Mouse (Mus musculus) liver, adult 2 months (tissue): Measurements from ENCODE around the gene Lgals12. TPM values are rescaled to one million over a fixed set of nuclear protein-coding genes. Genes with fewer than 3 reads are reported as not detected.

Experiments used
- DNase-seq: peaks from one replicate; pipeline ENCODE4 v3.0.0-alpha.2; 2011; ENCODE audit warnings: low read depth, low spot score; ENCODE audit errors: extremely low read depth
- H3K27ac ChIP-seq: fragments of 200-500 bp; replicated peaks from 2 replicates; pipeline ENCODE4 v1.5.1; 2012; ENCODE audit warnings: low read depth, mild to moderate bottlenecking, control low read depth, inconsistent platforms, low read length; ENCODE audit not compliant: insufficient read depth
- H3K27me3 ChIP-seq: fragments of 200-500 bp; 2 replicates; pipeline ENCODE4 v1.6.1; 2012; ENCODE audit warnings: mild to moderate bottlenecking, moderate library complexity, low read length, inconsistent platforms; ENCODE audit not compliant: control insufficient read depth, insufficient read depth
- H3K36me3 ChIP-seq: fragments of 200-500 bp; 2 replicates; pipeline ENCODE4 v1.6.1; 2012; ENCODE audit warnings: low read length, inconsistent platforms; ENCODE audit not compliant: control insufficient read depth, insufficient read depth
- H3K4me1 ChIP-seq: fragments of 200-500 bp; 2 replicates; pipeline ENCODE4 v1.6.1; 2011; ENCODE audit warnings: low read length; ENCODE audit not compliant: control insufficient read depth, insufficient read depth
- H3K4me3 ChIP-seq: fragments of 200-500 bp; 2 replicates; pipeline ENCODE4 v1.5.1; 2011; ENCODE audit warnings: low read depth, mild to moderate bottlenecking, control low read depth, low read length, moderate library complexity; ENCODE audit not compliant: insufficient read depth
- H3K79me2 ChIP-seq: fragments of 200-500 bp; 2 replicates; pipeline ENCODE4 v1.6.1; 2012; ENCODE audit warnings: inconsistent platforms, mild to moderate bottlenecking, low read length, moderate library complexity; ENCODE audit not compliant: control insufficient read depth, insufficient read depth
- H3K9ac ChIP-seq: fragments of 200-500 bp; 2 replicates; pipeline ENCODE4 v1.6.1; 2012; ENCODE audit warnings: low read depth, mild to moderate bottlenecking, control low read depth, inconsistent platforms, low read length
- CTCF ChIP-seq: fragments of 200-500 bp; IDR thresholded peaks from 2 replicates; pipeline ENCODE4 v1.5.1; 2011; ENCODE audit warnings: low read depth, low read length, control low read depth
- POLR2A ChIP-seq: fragments of 200-500 bp; IDR thresholded peaks from 2 replicates; pipeline ENCODE4 v1.6.1; 2011; ENCODE audit warnings: low read length, control low read depth; ENCODE audit not compliant: insufficient read depth; ENCODE audit errors: extremely low read depth
- WGBS: fragments of 180-500 bp; shearing (Covaris S2); methylation state at CpG from one replicate; pipeline ENCODE4 v1.1.7; 2018; 5-methylcytosine and 5-hydroxymethylcytosine counted together
- polyA plus RNA-seq: library from polyadenylated mRNA; depleted of rRNA; stranded (reverse); fragments of >200 nt; gene quantifications from 2 replicates; pipeline ENCODE4 v1.2.3, GENCODE M21; 2012
- total RNA-seq: library from RNA; depleted of rRNA; stranded (reverse); fragments of >200 nt; gene quantifications from 2 replicates; pipeline ENCODE4 v1.2.3, GENCODE M21; 2014

Gene Lgals12
- total and polyA plus RNA-seq, 2 experiments: not detected

- H3K9ac ChIP-seq: no peak overlapping the region
- WGBS: 20% methylated on average over 15 of the region's 15 CpGs
- no peaks in the 10 kb centered on the region for H3K79me2 ChIP-seq
- no peak for DNase-seq
- no peak overlapping the region for H3K4me3 ChIP-seq
- H3K27me3 ChIP-seq: no peaks in the 10 kb centered on the region
- H3K36me3 ChIP-seq: no peaks in the 10 kb centered on the region
- no peak for TF ChIP-seq CTCF
- no peak for TF ChIP-seq POLR2A
- no peaks in the 10 kb centered on the region for H3K4me1 ChIP-seq
- H3K27ac ChIP-seq: no peak overlapping the region
These were observed 836 bp downstream of the Lgals12 start for GRCm38 (mm10) chr19:7605930-7606783.

DNA sequence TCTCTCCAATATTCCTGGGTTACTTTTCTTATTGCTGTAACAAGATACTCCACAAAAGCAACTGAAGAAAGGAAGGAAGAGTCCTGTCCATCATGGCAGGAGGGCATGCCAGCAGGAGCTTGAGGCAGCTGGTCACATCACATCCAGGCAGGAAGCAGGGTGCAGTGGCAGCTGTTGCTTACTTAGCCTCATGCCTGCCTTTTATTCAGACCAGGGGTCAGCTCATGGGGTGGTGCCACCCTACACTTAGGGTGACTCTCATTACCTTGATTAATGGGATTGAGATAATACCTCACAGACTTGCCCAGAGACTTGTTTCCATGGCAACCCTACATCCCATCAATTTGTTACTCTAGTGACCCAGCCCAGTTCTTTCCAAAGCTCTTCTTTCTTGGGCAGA is 2.0 kb downstream of the Lgals12 start:
- no peak overlapping the region for H3K9ac ChIP-seq
- no peak overlapping the region for H3K4me3 ChIP-seq
- no peaks in the 10 kb centered on the region for H3K27me3 ChIP-seq
- H3K36me3 ChIP-seq: no peaks in the 10 kb centered on the region
- TF ChIP-seq POLR2A (no peak), CTCF (no peak)
- no peak for DNase-seq
- no peaks in the 10 kb centered on the region for H3K79me2 ChIP-seq
- no peak overlapping the region for H3K27ac ChIP-seq
- H3K4me1 ChIP-seq: no peaks in the 10 kb centered on the region

GRCm38 (mm10) chr19:7604107-7604506 is 2.9 kb downstream of the Lgals12 start:
- no peaks in the 10 kb centered on the region for H3K4me1 ChIP-seq
- no peak for DNase-seq
- no peak overlapping the region for H3K9ac ChIP-seq
- WGBS: 93% methylated on average over 10 of the region's 10 CpGs
- H3K4me3 ChIP-seq: no peak overlapping the region
- no peak overlapping the region for H3K27ac ChIP-seq
- no peaks in the 10 kb centered on the region for H3K27me3 ChIP-seq
- H3K79me2 ChIP-seq: no peaks in the 10 kb centered on the region
- TF ChIP-seq POLR2A (no peak), CTCF (no peak)
- no peaks in the 10 kb centered on the region for H3K36me3 ChIP-seq

DNA sequence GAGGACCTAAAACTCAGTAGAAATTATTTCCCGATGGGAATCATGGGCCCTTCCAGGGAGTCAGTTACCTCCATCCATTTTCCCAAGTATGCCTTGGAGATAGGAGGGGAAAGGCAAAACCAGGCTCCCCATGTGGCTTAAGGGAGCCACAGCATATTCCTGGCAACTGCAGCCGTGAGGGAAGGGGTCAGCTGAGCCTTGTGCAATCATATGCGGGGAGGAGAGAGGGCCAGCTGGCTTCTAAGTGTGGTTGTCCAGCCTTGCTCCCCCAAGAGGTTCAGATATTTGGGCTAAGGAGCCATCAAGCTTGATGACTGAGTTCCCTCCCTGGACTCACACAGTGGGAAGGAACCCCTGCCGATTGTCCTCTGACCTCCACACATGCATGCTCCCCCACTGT is 5.4 kb downstream of the Lgals12 start:
- no peak overlapping the region for H3K9ac ChIP-seq
- 93% methylated on average over 4 of the region's 4 CpGs for WGBS
- H3K79me2 ChIP-seq: no peaks in the 10 kb centered on the region
- H3K27me3 ChIP-seq: no peaks in the 10 kb centered on the region
- no peaks in the 10 kb centered on the region for H3K4me1 ChIP-seq
- H3K36me3 ChIP-seq: no peaks in the 10 kb centered on the region
- TF ChIP-seq POLR2A (no peak), CTCF (no peak)
- no peak overlapping the region for H3K4me3 ChIP-seq
- DNase-seq: no peak
- H3K27ac ChIP-seq: no peak overlapping the region

DNA sequence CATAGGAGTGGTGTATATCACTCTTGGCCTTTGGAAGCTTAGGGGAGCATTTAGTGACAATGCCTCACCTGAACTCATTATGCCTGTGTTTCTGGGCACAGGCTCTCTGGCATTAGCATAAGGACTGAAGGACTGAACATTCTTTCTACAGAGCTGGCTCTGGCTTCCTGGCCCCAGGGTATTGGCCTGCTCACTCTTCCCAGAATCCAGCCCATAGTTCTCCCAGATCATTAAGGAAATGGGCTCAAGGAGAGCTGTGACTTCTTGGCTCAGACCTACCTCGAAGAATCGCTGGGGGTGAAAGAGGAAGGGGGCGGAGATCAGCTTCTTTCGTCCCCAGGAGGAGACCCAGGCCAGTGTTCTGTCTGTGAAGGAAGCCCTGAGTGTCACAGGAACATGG is 8.5 kb downstream of the Lgals12 start:
- H3K9ac ChIP-seq: no peak overlapping the region
- no peak for DNase-seq
- no peak overlapping the region for H3K27ac ChIP-seq
- H3K79me2 ChIP-seq: no peaks in the 10 kb centered on the region; the same call in 1 of the 2 replicates
- H3K36me3 ChIP-seq: no peaks in the 10 kb centered on the region
- no peaks in the 10 kb centered on the region for H3K27me3 ChIP-seq
- WGBS: 71% methylated on average over 4 of the region's 4 CpGs
- TF ChIP-seq POLR2A (no peak), CTCF (no peak)
- no peaks in the 10 kb centered on the region for H3K4me1 ChIP-seq
- H3K4me3 ChIP-seq: no peak overlapping the region

GRCm38 (mm10) chr19:7595534-7595933 is 11.5 kb downstream of the Lgals12 start:
- Histone ChIP-seq H3K9ac (no peak overlapping the region), H3K27ac (no peak overlapping the region), H3K79me2 (no peaks in the 10 kb centered on the region; the same call in 1 of the 2 replicates), H3K4me3 (no peak overlapping the region), H3K4me1 (no peaks in the 10 kb centered on the region), H3K36me3 (no peaks in the 10 kb centered on the region), H3K27me3 (no peaks in the 10 kb centered on the region)
- peak; percentile 34 for DNase-seq
- TF ChIP-seq CTCF: peak; percentile 67
- TF ChIP-seq POLR2A: no peak
- 20% methylated on average over 2 of the region's 2 CpGs for whole genome bisulfite sequencing
